Mouse (Mus musculus) bone marrow macrophage, adult 2 months (primary cell): Measurements from ENCODE around the gene Pitpnc1. TPM values are rescaled to one million over a fixed set of nuclear protein-coding genes. Genes with fewer than 3 reads are reported as not detected.

Experiments used
- H3K27ac ChIP-seq: 2 replicates; pipeline ENCODE4 v1.5.1; 2012; ENCODE audit warnings: low read depth, low read length; ENCODE audit not compliant: insufficient read depth
- H3K4me1 ChIP-seq: 2 replicates; pipeline ENCODE4 v1.6.1; 2012; ENCODE audit warnings: low read length; ENCODE audit not compliant: control insufficient read depth, insufficient read depth
- H3K4me3 ChIP-seq: 2 replicates; pipeline ENCODE4 v1.5.1; 2012; ENCODE audit warnings: mild to moderate bottlenecking, low read length, moderate library complexity; ENCODE audit not compliant: insufficient read depth
- CTCF ChIP-seq: IDR thresholded peaks from 2 replicates; pipeline ENCODE4 v1.5.1; 2012; ENCODE audit warnings: low read depth, mild to moderate bottlenecking, low read length, moderate library complexity
- POLR2A ChIP-seq: IDR thresholded peaks from 2 replicates; pipeline ENCODE4 v1.6.1; 2012; ENCODE audit warnings: mild to moderate bottlenecking, low read depth, low read length, borderline replicate concordance
- polyA plus RNA-seq: library from polyadenylated mRNA; stranded (reverse); fragments of >200 nt; gene quantifications from 2 replicates; pipeline ENCODE4 v1.2.4, GENCODE M21; 2012; ENCODE audit not compliant: missing spikeins, insufficient read depth, insufficient read length

Gene Pitpnc1
- polyA plus RNA-seq, 1 experiment: 14.6 TPM

- H3K4me1 ChIP-seq: peaks cover 24% of the 10 kb centered on the region
- no peak for TF ChIP-seq CTCF
- no peak overlapping the region for H3K27ac ChIP-seq
- no peak overlapping the region for H3K4me3 ChIP-seq
Observed at GRCm38 (mm10) chr11:107321819-107322218, 148.7 kb downstream of the Pitpnc1 start.

GRCm38 (mm10) chr11:107319861-107320260 lies 150.6 kb downstream of the Pitpnc1 start:
- Histone ChIP-seq H3K4me3 (no peak overlapping the region), H3K4me1 (peaks cover 23% of the 10 kb centered on the region), H3K27ac (no peak overlapping the region)
- TF ChIP-seq CTCF: no peak
- TF ChIP-seq POLR2A: no peak

DNA sequence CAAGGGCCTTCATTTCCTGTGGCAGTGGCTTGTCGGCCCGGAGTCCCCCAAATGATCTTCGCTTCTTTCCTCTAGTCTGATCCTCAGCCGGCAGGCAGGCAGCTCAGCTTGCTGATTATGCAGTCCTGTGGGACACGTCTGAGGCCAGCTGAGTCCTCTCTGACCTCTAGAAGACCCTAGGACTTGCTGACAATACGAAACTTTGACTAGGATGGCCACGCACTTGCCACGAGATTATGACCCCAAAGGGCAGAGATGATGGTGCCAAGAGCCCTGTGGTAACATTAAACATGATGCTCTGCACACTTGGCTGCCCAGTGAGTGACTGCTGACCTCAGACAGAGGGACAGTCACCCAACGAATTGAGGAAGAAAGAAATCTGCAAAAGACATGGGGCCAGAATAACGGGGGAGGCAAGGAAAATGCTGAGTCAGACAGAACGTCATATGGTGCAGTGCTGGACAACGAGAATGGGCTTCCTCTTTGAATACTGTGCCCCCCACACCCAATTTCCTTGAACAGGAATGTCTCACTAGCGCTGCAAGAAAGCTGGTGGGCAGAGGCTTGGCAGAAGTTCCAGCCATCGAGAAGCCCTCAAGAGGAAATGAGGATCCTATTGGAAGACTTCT lies 152.7 kb downstream of the Pitpnc1 start:
- Histone ChIP-seq H3K27ac (peak overlapping the region; percentile 86), H3K4me3 (no peak overlapping the region), H3K4me1 (peaks cover 27% of the 10 kb centered on the region)
- TF ChIP-seq POLR2A (no peak), CTCF (no peak)

DNA sequence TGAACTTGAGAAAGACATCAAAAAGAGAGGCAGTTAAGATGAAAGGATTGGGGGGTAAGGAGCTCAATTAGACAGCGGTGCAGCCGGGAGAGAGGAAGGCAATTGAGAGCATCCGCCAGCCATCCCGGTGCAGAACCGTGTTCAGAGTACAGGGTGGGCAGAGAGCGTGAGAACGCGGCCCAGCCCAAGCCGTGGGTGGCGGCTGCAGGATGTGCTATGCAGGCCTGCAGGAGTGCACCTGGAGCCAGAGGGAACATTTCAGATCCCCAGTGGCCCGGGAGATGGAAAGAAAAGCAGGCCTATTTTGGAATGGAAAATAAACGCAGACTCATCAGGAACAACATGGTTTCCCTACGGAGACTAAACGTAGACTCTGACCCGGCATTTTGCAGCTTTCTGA lies 155.0 kb downstream of the Pitpnc1 start:
- no peak overlapping the region for H3K27ac ChIP-seq
- no peak overlapping the region for H3K4me3 ChIP-seq
- TF ChIP-seq POLR2A: no peak
- no peak for TF ChIP-seq CTCF
- peaks cover 27% of the 10 kb centered on the region for H3K4me1 ChIP-seq

DNA sequence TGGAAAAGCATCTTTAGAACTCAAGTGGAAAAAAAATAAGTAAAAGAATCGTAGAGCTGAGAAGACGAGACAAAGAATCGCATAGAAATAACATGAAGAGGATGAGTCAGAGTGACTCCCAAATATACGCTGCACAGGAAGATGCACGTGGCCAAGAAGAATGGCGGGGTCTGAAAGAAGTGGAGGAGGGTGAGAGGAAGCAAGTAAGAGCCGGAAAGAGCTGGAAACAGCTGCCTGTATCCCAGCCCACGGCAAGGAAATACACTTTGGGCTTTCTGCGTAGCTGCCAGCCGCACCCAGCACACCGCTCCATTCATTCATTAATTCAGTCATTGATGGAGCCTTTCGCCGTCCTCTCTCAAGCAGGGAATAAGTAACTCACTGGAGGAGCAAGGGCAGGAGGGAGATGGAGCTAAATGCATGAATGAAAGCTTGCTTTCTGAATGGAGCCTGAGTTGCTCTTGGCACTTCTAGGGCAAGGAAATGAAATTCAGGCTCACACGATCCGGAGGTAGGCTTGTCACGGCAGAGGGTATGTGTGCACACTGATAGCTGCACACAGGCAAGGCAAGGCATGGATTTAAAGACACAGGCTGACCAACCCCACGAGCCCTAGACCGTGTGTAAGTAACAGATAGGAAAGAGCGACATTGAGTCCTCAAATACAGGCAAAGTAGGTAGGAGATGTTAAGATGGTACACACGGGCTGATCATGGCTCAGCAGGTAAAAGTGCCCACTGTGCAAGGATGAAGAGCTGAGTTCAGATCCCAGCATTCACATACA lies 160.0 kb downstream of the Pitpnc1 start:
- H3K4me1 ChIP-seq: peaks cover 5% of the 10 kb centered on the region
- no peak overlapping the region for H3K4me3 ChIP-seq
- TF ChIP-seq CTCF: no peak
- TF ChIP-seq POLR2A: no peak
- H3K27ac ChIP-seq: no peak overlapping the region

DNA sequence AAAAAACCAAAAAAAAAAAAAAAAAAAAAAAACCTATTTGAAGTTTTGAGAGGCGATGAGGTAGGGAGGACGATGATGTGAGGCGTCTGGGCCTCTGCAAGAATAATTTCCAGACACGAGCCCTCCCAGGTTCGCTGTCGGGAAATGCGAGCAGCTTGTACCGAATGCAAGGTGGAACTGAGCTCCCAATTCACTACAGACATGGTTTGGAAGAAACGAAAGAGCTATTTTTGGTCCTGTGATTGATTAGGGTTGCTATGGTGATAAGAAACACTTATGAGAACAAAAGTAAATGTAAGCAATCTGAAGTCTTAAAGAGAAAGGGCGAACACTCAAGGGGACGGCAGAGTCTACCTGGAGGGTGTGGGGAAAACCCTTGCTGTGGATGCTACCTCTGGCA lies 164.3 kb downstream of the Pitpnc1 start:
- no peak overlapping the region for H3K27ac ChIP-seq
- TF ChIP-seq POLR2A (no peak), CTCF (no peak)
- H3K4me3 ChIP-seq: no peak overlapping the region
- 0 out of 2 replicates have a peak, but pooled peaks cover 2% of the 10 kb centered on the region for H3K4me1 ChIP-seq

DNA sequence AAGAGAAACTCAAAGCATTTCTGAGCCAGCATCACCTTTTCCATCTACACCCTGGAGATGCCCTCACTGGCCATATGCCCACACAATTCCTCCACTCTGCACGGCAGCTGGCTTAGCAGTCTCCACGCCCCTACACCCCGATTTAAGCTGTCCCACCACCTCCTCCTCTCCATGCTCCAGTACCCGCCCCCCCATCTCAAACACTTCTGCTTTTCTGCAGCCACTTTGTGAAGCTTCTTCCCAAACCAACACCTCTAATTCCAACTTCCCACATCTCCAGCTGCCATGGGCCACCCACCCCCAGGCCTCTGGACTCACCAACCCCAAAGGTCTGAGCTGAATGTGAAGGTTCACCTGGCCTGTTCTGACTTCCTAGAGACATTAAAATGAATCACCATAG lies 168.4 kb downstream of the Pitpnc1 start:
- 0 out of 2 replicates have a peak, but pooled peaks cover 2% of the 10 kb centered on the region for H3K4me1 ChIP-seq
- TF ChIP-seq CTCF: no peak
- TF ChIP-seq POLR2A: no peak
- H3K27ac ChIP-seq: no peak overlapping the region
- no peak overlapping the region for H3K4me3 ChIP-seq

- 0 out of 2 replicates have a peak, but pooled peaks cover 2% of the 10 kb centered on the region for H3K4me1 ChIP-seq
- H3K27ac ChIP-seq: no peak overlapping the region
- H3K4me3 ChIP-seq: no peak overlapping the region
- no peak for TF ChIP-seq POLR2A
- no peak for TF ChIP-seq CTCF
Observed at GRCm38 (mm10) chr11:107300235-107300634, 170.3 kb downstream of the Pitpnc1 start.

DNA sequence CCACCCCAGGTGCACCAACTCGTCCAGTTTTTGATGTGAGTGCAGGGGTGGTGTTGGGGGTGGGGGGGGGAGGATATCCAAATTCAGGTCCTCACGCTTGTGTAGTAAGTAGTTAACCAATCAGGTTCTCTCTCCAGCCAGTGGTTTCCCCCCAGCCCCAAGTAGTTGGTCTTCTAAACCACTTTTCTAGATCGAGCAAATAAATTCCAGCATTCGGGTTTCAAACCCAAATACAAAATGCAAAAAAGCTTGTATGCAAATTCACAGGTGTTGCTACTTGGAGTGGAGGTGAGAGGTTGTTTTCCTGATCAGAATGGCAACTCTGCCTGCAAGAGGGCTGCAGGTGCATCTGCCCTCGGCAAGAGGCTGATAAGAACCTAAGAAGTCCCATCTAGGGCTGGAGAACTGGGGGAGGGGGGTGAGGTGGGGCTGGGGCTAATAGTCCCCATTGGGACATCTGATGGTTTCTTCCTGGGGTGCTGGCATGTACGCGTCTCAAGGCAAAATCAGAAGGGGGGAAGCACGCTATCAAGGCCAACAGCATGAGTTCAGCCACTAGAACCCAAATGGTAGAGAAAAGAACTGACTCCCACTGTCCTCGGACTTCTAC lies 170.9 kb downstream of the Pitpnc1 start:
- Histone ChIP-seq H3K4me1 (0 out of 2 replicates have a peak, but pooled peaks cover 2% of the 10 kb centered on the region), H3K27ac (no peak overlapping the region), H3K4me3 (no peak overlapping the region)
- TF ChIP-seq POLR2A (no peak), CTCF (no peak)

DNA sequence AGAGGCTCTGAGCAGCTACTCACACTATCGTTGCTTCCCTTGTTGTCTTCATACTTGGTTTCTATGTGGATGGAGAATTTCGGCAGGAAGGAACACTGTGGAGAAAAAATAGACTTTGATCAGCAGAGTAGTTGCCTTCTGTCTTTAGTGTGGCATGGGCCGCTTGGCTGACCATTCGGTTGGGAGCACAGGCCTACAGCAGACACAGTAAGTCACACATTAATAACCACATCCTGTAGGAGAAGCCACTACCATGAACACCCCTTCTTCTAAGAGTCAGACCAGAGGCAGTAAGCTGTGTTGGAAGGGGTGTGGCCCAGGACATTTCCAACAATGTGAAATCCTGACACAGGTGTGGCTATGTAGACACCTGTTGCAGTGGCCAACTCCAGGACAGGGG lies 174.3 kb downstream of the Pitpnc1 start:
- Histone ChIP-seq H3K27ac (no peak overlapping the region), H3K4me3 (no peak overlapping the region), H3K4me1 (no peaks in the 10 kb centered on the region)
- TF ChIP-seq CTCF: no peak
- no peak for TF ChIP-seq POLR2A
